Mouse (Mus musculus): ENCODE data around the gene Tmed9.
A peak's percentile ranks its signal among the peaks of the same experiment; 100 is the strongest.
"Not testable (repeated sequence)": the region's sequence is repeated elsewhere in the genome, so short reads cannot be mapped to it uniquely, and the experiment has no call there.

The Tmed9 gene

GRCm38 (mm10) chr13:55568524-55568923, 5.0 kb upstream of the Tmed9 start:
- not testable (repeated sequence) for DNase-seq

DNA sequence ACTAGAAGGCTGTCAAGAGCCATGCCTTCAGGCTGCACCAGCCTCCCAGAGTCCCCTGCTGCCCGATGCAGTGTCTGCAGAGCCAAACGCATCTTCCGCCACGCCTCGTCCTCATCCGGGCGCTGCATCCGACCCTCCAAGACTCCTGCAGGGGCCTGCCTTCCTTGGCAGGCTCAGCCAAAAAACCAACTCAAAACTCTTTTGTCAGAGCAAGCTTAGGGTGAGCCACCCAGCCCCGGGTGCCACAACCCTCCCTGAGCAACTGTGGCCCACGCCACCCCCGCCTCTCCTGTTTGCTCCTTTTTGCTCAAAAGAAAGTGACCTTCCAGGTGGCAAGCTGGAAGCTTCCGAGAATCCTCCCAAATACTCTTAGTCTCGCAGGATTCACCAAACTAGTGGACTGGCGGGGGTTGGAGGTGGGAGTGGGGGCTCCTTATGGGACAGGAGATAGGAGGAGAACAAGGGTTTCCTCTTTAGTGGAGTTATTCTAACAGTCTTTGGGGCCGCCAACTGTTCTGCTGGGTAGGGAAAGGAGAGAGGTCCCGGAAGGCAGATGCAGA, 3.7 kb upstream of the Tmed9 start:
- no peak for DNase-seq

DNA sequence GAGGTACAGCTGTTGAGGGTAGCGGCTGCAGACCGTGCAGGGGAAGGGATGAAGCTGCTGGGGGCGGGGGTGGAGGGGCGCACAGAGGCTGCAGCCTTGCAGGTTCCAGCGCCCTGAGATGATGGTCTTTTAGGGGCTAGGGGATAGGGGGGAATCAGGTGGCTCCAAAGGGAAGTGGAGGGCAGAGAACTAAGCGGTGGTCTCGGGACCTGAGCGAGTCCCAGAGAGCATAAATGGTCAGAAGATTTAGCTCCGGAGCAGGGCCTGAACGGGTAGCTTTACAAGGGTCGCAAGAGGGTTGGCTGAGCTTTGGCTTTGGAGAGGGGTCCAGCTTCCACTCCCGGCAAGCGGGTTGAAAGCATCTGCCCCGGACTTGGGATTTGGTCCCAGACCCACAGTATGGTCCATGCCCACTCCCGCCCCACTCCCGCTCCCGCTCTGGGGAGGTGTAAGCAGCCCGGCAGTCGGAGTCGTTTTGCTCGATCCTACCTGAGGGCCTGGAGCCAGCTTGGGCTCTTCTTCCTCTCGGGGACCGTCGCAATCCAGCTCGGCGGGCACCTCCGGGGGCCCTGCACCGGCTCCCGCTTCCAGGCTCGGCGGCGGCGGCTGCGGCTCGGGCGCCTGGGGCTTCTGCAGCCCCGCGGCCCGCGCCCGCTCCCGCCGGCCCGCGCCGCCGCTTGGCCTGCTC, 3.1 kb upstream of the Tmed9 start:
- DNase-seq = no peak

- DNase-seq = peak; percentile 92
Observed at GRCm38 (mm10) chr13:55571027-55571751, 2.3 kb upstream of the Tmed9 start, which contains the start of gene Fam193b. Gene Fam193b, minus strand, starts transcription at chr13:55571120.

GRCm38 (mm10) chr13:55571977-55572376, 1.6 kb upstream of the Tmed9 start:
- DNase-seq = no peak

GRCm38 (mm10) chr13:55574321-55574720, 789 bp downstream of the Tmed9 start:
- DNase-seq = no peak

GRCm38 (mm10) chr13:55575932-55576331, 2.4 kb downstream of the Tmed9 start:
- DNase-seq = no peak

- DNase-seq = not testable (repeated sequence)
Observed at GRCm38 (mm10) chr13:55576872-55577271, 3.3 kb downstream of the Tmed9 start.

DNA sequence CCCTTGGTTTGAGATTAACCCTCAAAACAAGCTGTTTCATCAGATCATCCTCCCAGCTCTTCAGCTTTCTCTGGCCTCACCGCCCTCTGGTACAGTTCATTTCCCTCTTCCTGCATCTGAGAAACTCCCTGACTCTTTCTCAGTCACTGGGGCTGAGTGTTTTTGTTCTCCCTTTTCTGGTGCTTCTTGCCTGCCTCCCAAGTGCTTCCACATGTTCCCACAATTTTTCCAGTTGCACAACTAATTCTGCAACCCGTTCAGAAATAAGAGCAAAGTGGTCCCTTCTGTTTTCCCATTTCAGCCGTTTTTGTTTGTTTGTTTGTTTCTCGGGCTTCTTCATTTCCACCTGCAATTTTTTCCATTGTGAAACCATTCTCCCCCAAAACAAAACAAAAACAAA, 4.6 kb downstream of the Tmed9 start:
- no peak for DNase-seq

DNA sequence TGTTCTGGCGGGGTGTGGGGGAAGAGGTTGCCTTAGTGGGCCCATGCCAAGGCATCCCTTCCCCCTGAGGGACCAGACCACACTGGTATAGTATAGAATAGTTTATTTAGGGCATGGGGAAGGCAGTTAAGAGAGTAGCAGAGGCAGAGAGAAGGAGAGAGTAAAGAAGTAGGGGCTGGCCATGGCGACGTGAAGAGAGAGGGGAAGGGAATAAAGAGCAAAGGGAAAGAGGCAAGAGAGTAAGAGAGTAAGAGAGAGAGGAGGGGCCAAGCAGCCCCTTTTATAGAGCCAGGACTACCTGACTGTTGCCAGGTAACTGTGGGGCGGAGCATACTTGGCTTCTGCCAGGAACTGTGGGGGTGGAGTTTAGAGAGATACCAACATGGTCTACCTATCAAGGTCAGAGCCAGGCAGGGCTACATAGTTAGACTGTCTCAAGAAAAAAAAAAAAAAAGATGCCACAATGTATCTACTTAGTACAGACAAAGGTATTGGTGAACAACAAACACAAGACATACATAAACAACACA, 18.5 kb downstream of the Tmed9 start:
- peak; percentile 43 for DNase-seq

GRCm38 (mm10) chr13:55592512-55593253, 19.2 kb downstream of the Tmed9 start:
- peak; percentile 96 for DNase-seq

DNA sequence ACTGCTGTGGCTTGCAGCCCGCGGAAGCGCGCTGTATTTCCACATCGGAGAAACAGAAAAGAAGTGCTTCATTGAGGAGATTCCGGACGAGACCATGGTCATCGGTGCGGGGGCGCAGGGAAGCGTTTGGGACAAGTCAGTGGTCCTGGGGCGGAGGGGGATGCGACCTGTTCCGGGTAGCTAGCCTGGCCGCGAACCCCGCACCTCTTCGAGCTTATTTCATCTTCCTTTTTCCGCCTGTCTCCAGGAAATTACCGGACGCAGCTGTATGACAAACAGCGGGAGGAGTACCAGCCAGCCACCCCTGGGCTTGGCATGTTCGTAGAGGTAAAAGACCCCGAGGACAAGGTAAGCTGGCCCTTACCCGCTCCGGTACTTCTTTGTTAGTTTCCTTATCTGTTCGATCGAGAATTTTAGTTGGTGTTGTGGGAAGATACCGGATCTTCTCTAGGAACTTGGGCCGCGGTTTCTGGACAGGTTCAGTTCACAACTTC, 19.8 kb downstream of the Tmed9 start:
- DNase-seq = no peak

- DNase-seq = no peak
Observed at GRCm38 (mm10) chr13:55595375-55595774, 21.8 kb downstream of the Tmed9 start.

DNA sequence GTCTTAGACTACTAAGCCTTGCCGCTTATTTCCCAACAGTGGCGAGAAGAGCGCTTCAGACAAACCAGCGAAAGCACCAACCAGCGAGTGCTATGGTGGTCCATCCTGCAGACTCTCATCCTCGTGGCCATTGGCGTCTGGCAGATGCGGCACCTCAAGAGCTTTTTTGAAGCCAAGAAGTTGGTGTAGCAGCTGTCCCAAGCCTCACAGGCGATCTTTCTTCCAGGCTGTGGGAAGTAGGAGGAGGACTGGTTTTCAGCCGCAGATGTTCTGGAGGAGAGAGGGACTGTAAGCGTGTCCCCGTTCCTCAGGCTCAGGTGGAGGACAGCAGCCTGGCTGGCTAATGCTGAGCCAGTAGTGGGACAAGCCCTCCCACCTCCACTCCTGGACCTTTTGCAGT, 23.3 kb downstream of the Tmed9 start:
- no peak for DNase-seq

- peak; percentile 81 for DNase-seq
Observed at GRCm38 (mm10) chr13:55599566-55600540, 26.3 kb downstream of the Tmed9 start, which contains the start of gene B4galt7. Gene B4galt7, plus strand, starts transcription at chr13:55599896.

GRCm38 (mm10) chr13:55600657-55601056, 27.1 kb downstream of the Tmed9 start:
- DNase-seq = no peak

DNA sequence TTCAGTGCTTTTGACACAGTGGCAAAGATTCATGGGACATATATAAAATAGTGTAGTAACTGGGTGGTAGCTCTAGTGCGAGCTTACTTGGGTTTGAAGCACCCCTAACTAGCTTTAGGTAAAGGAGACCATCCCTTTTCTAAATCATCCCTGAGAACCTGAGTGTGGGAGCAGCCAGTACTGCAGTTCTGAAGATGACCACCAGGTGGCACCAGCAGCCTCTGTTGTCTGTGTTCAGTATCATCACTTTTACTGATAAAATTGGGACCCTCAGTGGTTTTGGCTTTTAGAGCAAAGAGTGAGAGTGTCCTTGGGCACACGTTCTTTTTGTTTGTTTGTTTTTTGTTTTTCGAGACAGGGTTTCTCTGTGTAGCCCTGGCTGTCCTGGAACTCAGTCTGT, 28.1 kb downstream of the Tmed9 start:
- DNase-seq = peak; percentile 49

- DNase-seq = no peak
Observed at GRCm38 (mm10) chr13:55604606-55605005, 31.1 kb downstream of the Tmed9 start.

- DNase-seq = no peak
Observed at GRCm38 (mm10) chr13:55606899-55607623, 33.5 kb downstream of the Tmed9 start.

DNA sequence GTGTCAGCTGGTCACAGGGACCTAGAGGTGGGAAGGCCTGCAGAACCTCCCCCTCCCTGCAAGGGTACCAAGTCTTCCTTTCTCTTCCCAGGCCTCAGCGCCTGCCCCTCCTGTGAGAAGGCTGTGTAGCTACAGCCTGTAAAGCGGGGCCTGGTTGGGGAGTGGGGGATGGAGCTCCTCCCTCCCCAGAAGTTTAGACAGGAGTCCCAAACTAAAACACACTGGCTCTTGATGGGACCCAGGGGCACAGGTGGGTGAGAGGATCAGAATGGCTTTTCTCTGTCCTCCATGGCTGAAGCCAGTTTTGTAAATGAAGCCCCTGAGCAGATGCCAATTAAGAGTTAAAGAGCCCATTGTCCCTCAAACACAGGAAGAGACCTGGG, 34.1 kb downstream of the Tmed9 start:
- no peak for DNase-seq

DNA sequence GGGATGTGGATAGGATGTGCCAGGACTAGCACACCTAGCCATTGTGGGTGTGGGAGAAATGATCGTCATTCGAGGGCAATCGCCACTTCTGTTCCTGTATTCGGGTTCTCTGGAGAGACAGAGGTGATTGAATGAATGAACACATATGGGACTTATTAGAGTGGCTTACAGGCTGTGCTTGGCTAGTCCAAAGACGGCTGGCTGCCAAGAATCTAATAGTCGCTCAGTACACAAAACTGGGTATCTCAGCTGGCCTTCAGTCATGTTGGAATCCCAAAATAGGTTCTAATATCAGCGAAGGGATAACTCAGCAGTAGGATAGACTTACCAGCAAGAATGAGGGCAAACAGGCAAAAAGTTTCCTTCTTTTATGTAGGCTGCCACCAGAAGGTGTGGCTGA, 38.5 kb downstream of the Tmed9 start:
- DNase-seq = no peak
